Mouse (Mus musculus): Measurements from ENCODE around the gene Satb2. TPM values are rescaled to one million over a fixed set of nuclear protein-coding genes. Genes with fewer than 3 reads are reported as not detected.

The Satb2 gene
- polyA plus RNA-seq, 1 experiment from 2014 or later, result 1.1 TPM

GRCm38 (mm10) chr1:56976044-56976824 is 2.2 kb downstream of the Satb2 start:
- no peaks in the 10 kb centered on the region for H3K9me3 ChIP-seq (ENCODE audit: control insufficient read depth, low read depth, low read length)
- H3K36me3 ChIP-seq (ENCODE audit: control insufficient read depth, insufficient read depth, low read length), result no peaks in the 10 kb centered on the region
- no peak overlapping the region for H3K9ac ChIP-seq (replicated peaks; ENCODE audit: low read depth, low read length)
- 3% methylated on average over 25 of the region's 25 CpGs for WGBS
- no peak overlapping the region for H3K4me2 ChIP-seq (replicated peaks; ENCODE audit: low read depth, low read length)
- peaks cover 5% of the 10 kb centered on the region; the same call in 1 of the 2 replicates for H3K4me1 ChIP-seq (ENCODE audit: control insufficient read depth, insufficient read depth, low read length)
- no peak for ATAC-seq (ENCODE audit: insufficient number of reproducible peaks, insufficient read depth, low FRiP score, low read depth)
- 0 out of 2 replicates have a peak overlapping the region, but pooled peaks have one; percentile 3 for H3K4me3 ChIP-seq (ENCODE audit: low read depth, low read length)
- peaks cover 30% of the 10 kb centered on the region for H3K27me3 ChIP-seq (ENCODE audit: control insufficient read depth, insufficient read depth, low read length)
- H3K27ac ChIP-seq (ENCODE audit: low read length), result no peak overlapping the region

- Histone ChIP-seq H3K9ac (replicated peaks; ENCODE audit: low read depth, low read length) (no peak overlapping the region), H3K27me3 (ENCODE audit: control insufficient read depth, insufficient read depth, low read length) (peaks cover 27% of the 10 kb centered on the region), H3K4me2 (replicated peaks; ENCODE audit: low read depth, low read length) (no peak overlapping the region), H3K27ac (ENCODE audit: low read length) (no peak overlapping the region), H3K4me3 (ENCODE audit: low read depth, low read length) (no peak overlapping the region), H3K9me3 (ENCODE audit: control insufficient read depth, low read depth, low read length) (no peaks in the 10 kb centered on the region), H3K36me3 (ENCODE audit: control insufficient read depth, insufficient read depth, low read length) (no peaks in the 10 kb centered on the region), H3K4me1 (ENCODE audit: control insufficient read depth, insufficient read depth, low read length) (peaks cover 10% of the 10 kb centered on the region; the same call in 1 of the 2 replicates)
- no peak for ATAC-seq (ENCODE audit: insufficient number of reproducible peaks, insufficient read depth, low FRiP score, low read depth)
- 8% methylated on average over 12 of the region's 12 CpGs for WGBS
Measured at GRCm38 (mm10) chr1:56975546-56975945, 2.9 kb downstream of the Satb2 start.

- Histone ChIP-seq H3K9me3 (ENCODE audit: control insufficient read depth, low read depth, low read length) (no peaks in the 10 kb centered on the region), H3K27me3 (ENCODE audit: control insufficient read depth, insufficient read depth, low read length) (peaks cover 21% of the 10 kb centered on the region), H3K4me1 (ENCODE audit: control insufficient read depth, insufficient read depth, low read length) (peaks cover 13% of the 10 kb centered on the region; the same call in 1 of the 2 replicates), H3K4me2 (replicated peaks; ENCODE audit: low read depth, low read length) (no peak overlapping the region), H3K27ac (ENCODE audit: low read length) (no peak overlapping the region), H3K36me3 (ENCODE audit: control insufficient read depth, insufficient read depth, low read length) (no peaks in the 10 kb centered on the region), H3K4me3 (ENCODE audit: low read depth, low read length) (no peak overlapping the region), H3K9ac (replicated peaks; ENCODE audit: low read depth, low read length) (no peak overlapping the region)
- WGBS, result 7% methylated on average over 14 of the region's 14 CpGs
- no peak for ATAC-seq (ENCODE audit: insufficient number of reproducible peaks, insufficient read depth, low FRiP score, low read depth)
Measured at GRCm38 (mm10) chr1:56974187-56974586, 4.3 kb downstream of the Satb2 start.

- no peaks in the 10 kb centered on the region for H3K9me3 ChIP-seq (ENCODE audit: control insufficient read depth, low read depth, low read length)
- peak overlapping the region; percentile 70 for H3K4me3 ChIP-seq (ENCODE audit: low read depth, low read length)
- peak overlapping the region; percentile 94 for H3K4me2 ChIP-seq (replicated peaks; ENCODE audit: low read depth, low read length)
- no peak overlapping the region for H3K27ac ChIP-seq (ENCODE audit: low read length)
- no peak for ATAC-seq (ENCODE audit: insufficient number of reproducible peaks, insufficient read depth, low FRiP score, low read depth)
- H3K36me3 ChIP-seq (ENCODE audit: control insufficient read depth, insufficient read depth, low read length), result no peaks in the 10 kb centered on the region
- H3K4me1 ChIP-seq (ENCODE audit: control insufficient read depth, insufficient read depth, low read length), result peaks cover 13% of the 10 kb centered on the region; the same call in 1 of the 2 replicates
- WGBS, result 0% methylated on average over 16 of the region's 16 CpGs
- H3K9ac ChIP-seq (replicated peaks; ENCODE audit: low read depth, low read length), result 0 out of 2 replicates have a peak overlapping the region, but pooled peaks have one; percentile 71
- H3K27me3 ChIP-seq (ENCODE audit: control insufficient read depth, insufficient read depth, low read length), result peaks cover 25% of the 10 kb centered on the region
Measured at GRCm38 (mm10) chr1:56973593-56973950, 4.9 kb downstream of the Satb2 start.

- no peaks in the 10 kb centered on the region for H3K9me3 ChIP-seq (ENCODE audit: control insufficient read depth, low read depth, low read length)
- H3K4me3 ChIP-seq (ENCODE audit: low read depth, low read length), result peak overlapping the region; percentile 70
- peak overlapping the region; percentile 94 for H3K4me2 ChIP-seq (replicated peaks; ENCODE audit: low read depth, low read length)
- H3K9ac ChIP-seq (replicated peaks; ENCODE audit: low read depth, low read length), result peak overlapping the region; percentile 71
- peaks cover 13% of the 10 kb centered on the region; the same call in 1 of the 2 replicates for H3K4me1 ChIP-seq (ENCODE audit: control insufficient read depth, insufficient read depth, low read length)
- WGBS, result under 1% methylated on average over 47 of the region's 47 CpGs
- H3K27ac ChIP-seq (ENCODE audit: low read length), result peak overlapping the region; percentile 64; the same call in 1 of the 2 replicates
- ATAC-seq (ENCODE audit: insufficient number of reproducible peaks, insufficient read depth, low FRiP score, low read depth), result peak; percentile 65
- peaks cover 22% of the 10 kb centered on the region for H3K27me3 ChIP-seq (ENCODE audit: control insufficient read depth, insufficient read depth, low read length)
- H3K36me3 ChIP-seq (ENCODE audit: control insufficient read depth, insufficient read depth, low read length), result no peaks in the 10 kb centered on the region
Measured at GRCm38 (mm10) chr1:56972950-56973592, 5.4 kb downstream of the Satb2 start.

- Histone ChIP-seq H3K36me3 (ENCODE audit: control insufficient read depth, insufficient read depth, low read length) (no peaks in the 10 kb centered on the region), H3K4me1 (ENCODE audit: control insufficient read depth, insufficient read depth, low read length) (peaks cover 13% of the 10 kb centered on the region; the same call in 1 of the 2 replicates), H3K27me3 (ENCODE audit: control insufficient read depth, insufficient read depth, low read length) (peaks cover 21% of the 10 kb centered on the region), H3K9me3 (ENCODE audit: control insufficient read depth, low read depth, low read length) (no peaks in the 10 kb centered on the region), H3K27ac (ENCODE audit: low read length) (peak overlapping the region; percentile 64; the same call in 1 of the 2 replicates), H3K4me3 (ENCODE audit: low read depth, low read length) (peak overlapping the region; percentile 70), H3K9ac (replicated peaks; ENCODE audit: low read depth, low read length) (peak overlapping the region; percentile 71), H3K4me2 (replicated peaks; ENCODE audit: low read depth, low read length) (peak overlapping the region; percentile 94)
- WGBS, result under 1% methylated on average over 82 of the region's 83 CpGs
- peak; percentile 70 for ATAC-seq (ENCODE audit: insufficient number of reproducible peaks, insufficient read depth, low FRiP score, low read depth)
Measured at GRCm38 (mm10) chr1:56972251-56972949, 6.0 kb downstream of the Satb2 start.

- Histone ChIP-seq H3K27me3 (ENCODE audit: control insufficient read depth, insufficient read depth, low read length) (peaks cover 19% of the 10 kb centered on the region), H3K9me3 (ENCODE audit: control insufficient read depth, low read depth, low read length) (no peaks in the 10 kb centered on the region), H3K27ac (ENCODE audit: low read length) (no peak overlapping the region), H3K4me2 (replicated peaks; ENCODE audit: low read depth, low read length) (peak overlapping the region; percentile 94), H3K9ac (replicated peaks; ENCODE audit: low read depth, low read length) (peak overlapping the region; percentile 71; the same call in 1 of the 2 replicates), H3K36me3 (ENCODE audit: control insufficient read depth, insufficient read depth, low read length) (no peaks in the 10 kb centered on the region), H3K4me1 (ENCODE audit: control insufficient read depth, insufficient read depth, low read length) (peaks cover 13% of the 10 kb centered on the region; the same call in 1 of the 2 replicates), H3K4me3 (ENCODE audit: low read depth, low read length) (peak overlapping the region; percentile 70)
- WGBS, result under 1% methylated on average over 23 of the region's 23 CpGs
- ATAC-seq (ENCODE audit: insufficient number of reproducible peaks, insufficient read depth, low FRiP score, low read depth), result no peak
Measured at GRCm38 (mm10) chr1:56971942-56972250, 6.6 kb downstream of the Satb2 start.

GRCm38 (mm10) chr1:56971441-56971861 is 7.0 kb downstream of the Satb2 start:
- no peak for ATAC-seq (ENCODE audit: insufficient number of reproducible peaks, insufficient read depth, low FRiP score, low read depth)
- no peaks in the 10 kb centered on the region for H3K36me3 ChIP-seq (ENCODE audit: control insufficient read depth, insufficient read depth, low read length)
- peak overlapping the region; percentile 70 for H3K4me3 ChIP-seq (ENCODE audit: low read depth, low read length)
- H3K27me3 ChIP-seq (ENCODE audit: control insufficient read depth, insufficient read depth, low read length), result peaks cover 14% of the 10 kb centered on the region
- H3K4me2 ChIP-seq (replicated peaks; ENCODE audit: low read depth, low read length), result peak overlapping the region; percentile 94
- no peak overlapping the region for H3K9ac ChIP-seq (replicated peaks; ENCODE audit: low read depth, low read length)
- WGBS, result under 1% methylated on average over 29 of the region's 29 CpGs
- H3K9me3 ChIP-seq (ENCODE audit: control insufficient read depth, low read depth, low read length), result no peaks in the 10 kb centered on the region
- H3K4me1 ChIP-seq (ENCODE audit: control insufficient read depth, insufficient read depth, low read length), result peaks cover 13% of the 10 kb centered on the region; the same call in 1 of the 2 replicates
- no peak overlapping the region for H3K27ac ChIP-seq (ENCODE audit: low read length)

Measured in stomach, embryonic 14.5 days (tissue).